Mouse (Mus musculus) heart, postnatal 0 days (tissue): ENCODE data around the gene Abcg5.

Source experiments
- CTCF ChIP-seq: IDR thresholded peaks from 2 replicates; pipeline ENCODE4 v1.5.1; 2016; ENCODE audit warnings: antibody characterized with exemption, control low read depth, low read depth
- EP300 ChIP-seq: IDR thresholded peaks from 2 replicates; pipeline ENCODE4 v1.6.1; 2016; ENCODE audit warnings: antibody characterized with exemption, low read depth

GRCm38 (mm10) chr17:84636328-84636727 is 46.5 kb downstream of the Abcg5 start:
- TF ChIP-seq CTCF (no peak), EP300 (no peak)
